Mouse (Mus musculus) adrenal gland, adult 8-10 months (tissue): ENCODE measurements around the gene Btbd9. TPM values are rescaled to one million over a fixed set of nuclear protein-coding genes. Genes with fewer than 3 reads are reported as not detected.

Experiments
- DNase-seq: peaks from one replicate; pipeline ENCODE4 v3.0.0; 2022
- total RNA-seq, 4 experiments: library from RNA; stranded (reverse); gene quantifications; 2 replicates each; pipeline ENCODE4 v1.2.4; 2022

Gene Btbd9
- total RNA-seq, 4 experiments from 2014 or later: 40.1 to 61.6 (median 48.3) TPM

- DNase-seq: no peak
These were observed 130.4 kb downstream of the Btbd9 start for GRCm38 (mm10) chr17:30445805-30446441.

GRCm38 (mm10) chr17:30439702-30440101 is 136.6 kb downstream of the Btbd9 start:
- no peak for DNase-seq

- DNase-seq: no peak
These were observed 137.5 kb downstream of the Btbd9 start for GRCm38 (mm10) chr17:30438786-30439185.

GRCm38 (mm10) chr17:30436021-30436461 is 140.2 kb downstream of the Btbd9 start:
- no peak for DNase-seq

GRCm38 (mm10) chr17:30435478-30435877 is 140.8 kb downstream of the Btbd9 start:
- DNase-seq: no peak

GRCm38 (mm10) chr17:30432094-30432493 is 144.2 kb downstream of the Btbd9 start:
- no peak for DNase-seq

GRCm38 (mm10) chr17:30430961-30431640 is 145.2 kb downstream of the Btbd9 start:
- DNase-seq: no peak

GRCm38 (mm10) chr17:30428661-30429060 is 147.6 kb downstream of the Btbd9 start:
- no peak for DNase-seq

GRCm38 (mm10) chr17:30423256-30423852 is 152.9 kb downstream of the Btbd9 start:
- no peak for DNase-seq

- DNase-seq: no peak
These were observed 154.0 kb downstream of the Btbd9 start for GRCm38 (mm10) chr17:30422278-30422677.

- no peak for DNase-seq
These were observed 155.0 kb downstream of the Btbd9 start for GRCm38 (mm10) chr17:30421256-30421655.

- DNase-seq: no peak
These were observed 156.8 kb downstream of the Btbd9 start for GRCm38 (mm10) chr17:30419494-30419893.

GRCm38 (mm10) chr17:30418510-30418909 is 157.8 kb downstream of the Btbd9 start:
- DNase-seq: no peak

- no peak for DNase-seq
These were observed 159.2 kb downstream of the Btbd9 start for GRCm38 (mm10) chr17:30417106-30417505.

- DNase-seq: no peak
These were observed 160.6 kb downstream of the Btbd9 start for GRCm38 (mm10) chr17:30415693-30416092.

GRCm38 (mm10) chr17:30412991-30413390 is 163.3 kb downstream of the Btbd9 start:
- DNase-seq: no peak

- DNase-seq: no peak
These were observed 170.3 kb downstream of the Btbd9 start for GRCm38 (mm10) chr17:30406002-30406401.

- DNase-seq: no peak
These were observed 173.4 kb downstream of the Btbd9 start for GRCm38 (mm10) chr17:30402871-30403270.

GRCm38 (mm10) chr17:30395261-30395660 is 181.0 kb downstream of the Btbd9 start:
- DNase-seq: no peak

GRCm38 (mm10) chr17:30392031-30392430 is 184.3 kb downstream of the Btbd9 start:
- DNase-seq: no peak

- DNase-seq: no peak
These were observed 185.1 kb downstream of the Btbd9 start for GRCm38 (mm10) chr17:30391220-30391619.

- DNase-seq: no peak
These were observed 186.6 kb downstream of the Btbd9 start for GRCm38 (mm10) chr17:30389686-30390085.

- DNase-seq: no peak
These were observed 187.5 kb downstream of the Btbd9 start for GRCm38 (mm10) chr17:30388817-30389216.

- no peak for DNase-seq
These were observed 187.9 kb downstream of the Btbd9 start for GRCm38 (mm10) chr17:30388391-30388790.
